Mouse (Mus musculus) liver, adult 2 months (tissue): ENCODE measurements around the gene Nccrp1. TPM values are rescaled to one million over a fixed set of nuclear protein-coding genes. Genes with fewer than 3 reads are reported as not detected.
"Not testable (repeated sequence)": the region's sequence is repeated elsewhere in the genome, so short reads cannot be mapped to it uniquely, and the experiment has no call there.

Experiments
- DNase-seq: peaks from one replicate; pipeline ENCODE4 v3.0.0-alpha.2; 2011; ENCODE audit warnings: low read depth, low spot score; ENCODE audit errors: extremely low read depth
- H3K27ac ChIP-seq: fragments of 200-500 bp; replicated peaks from 2 replicates; pipeline ENCODE4 v1.5.1; 2012; ENCODE audit warnings: low read depth, mild to moderate bottlenecking, control low read depth, inconsistent platforms, low read length; ENCODE audit not compliant: insufficient read depth
- H3K27me3 ChIP-seq: fragments of 200-500 bp; 2 replicates; pipeline ENCODE4 v1.6.1; 2012; ENCODE audit warnings: mild to moderate bottlenecking, moderate library complexity, low read length, inconsistent platforms; ENCODE audit not compliant: control insufficient read depth, insufficient read depth
- H3K36me3 ChIP-seq: fragments of 200-500 bp; 2 replicates; pipeline ENCODE4 v1.6.1; 2012; ENCODE audit warnings: low read length, inconsistent platforms; ENCODE audit not compliant: control insufficient read depth, insufficient read depth
- H3K4me1 ChIP-seq: fragments of 200-500 bp; 2 replicates; pipeline ENCODE4 v1.6.1; 2011; ENCODE audit warnings: low read length; ENCODE audit not compliant: control insufficient read depth, insufficient read depth
- H3K4me3 ChIP-seq: fragments of 200-500 bp; 2 replicates; pipeline ENCODE4 v1.5.1; 2011; ENCODE audit warnings: low read depth, mild to moderate bottlenecking, control low read depth, low read length, moderate library complexity; ENCODE audit not compliant: insufficient read depth
- H3K79me2 ChIP-seq: fragments of 200-500 bp; 2 replicates; pipeline ENCODE4 v1.6.1; 2012; ENCODE audit warnings: inconsistent platforms, mild to moderate bottlenecking, low read length, moderate library complexity; ENCODE audit not compliant: control insufficient read depth, insufficient read depth
- H3K9ac ChIP-seq: fragments of 200-500 bp; 2 replicates; pipeline ENCODE4 v1.6.1; 2012; ENCODE audit warnings: low read depth, mild to moderate bottlenecking, control low read depth, inconsistent platforms, low read length
- CTCF ChIP-seq: fragments of 200-500 bp; IDR thresholded peaks from 2 replicates; pipeline ENCODE4 v1.5.1; 2011; ENCODE audit warnings: low read depth, low read length, control low read depth
- POLR2A ChIP-seq: fragments of 200-500 bp; IDR thresholded peaks from 2 replicates; pipeline ENCODE4 v1.6.1; 2011; ENCODE audit warnings: low read length, control low read depth; ENCODE audit not compliant: insufficient read depth; ENCODE audit errors: extremely low read depth
- WGBS: fragments of 180-500 bp; shearing (Covaris S2); methylation state at CpG from one replicate; pipeline ENCODE4 v1.1.7; 2018; 5-methylcytosine and 5-hydroxymethylcytosine counted together
- polyA plus RNA-seq: library from polyadenylated mRNA; depleted of rRNA; stranded (reverse); fragments of >200 nt; gene quantifications from 2 replicates; pipeline ENCODE4 v1.2.3, GENCODE M21; 2012
- total RNA-seq: library from RNA; depleted of rRNA; stranded (reverse); fragments of >200 nt; gene quantifications from 2 replicates; pipeline ENCODE4 v1.2.3, GENCODE M21; 2014

Gene Nccrp1
- total and polyA plus RNA-seq, 2 experiments, result 0.05 TPM; not detected in 1

DNA sequence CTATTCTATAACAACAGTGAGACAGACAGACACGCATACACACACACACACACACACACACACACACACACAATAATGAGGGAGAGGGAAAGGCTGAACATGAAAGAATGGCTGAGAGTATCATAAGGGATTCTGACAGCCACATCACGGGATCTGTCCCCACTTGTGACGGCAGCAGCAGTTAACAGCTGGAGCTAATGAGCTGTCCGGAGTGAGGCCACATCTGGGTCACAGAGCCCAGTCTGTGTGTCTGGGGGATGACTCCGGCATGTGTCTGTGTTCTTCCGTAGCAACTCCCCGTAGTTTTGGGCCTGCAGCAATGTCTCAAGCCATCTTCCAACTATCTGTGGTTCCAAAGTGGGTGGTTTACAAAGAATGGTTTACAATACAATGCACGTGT is 15.0 kb downstream of the Nccrp1 start:
- no peak overlapping the region for H3K9ac ChIP-seq

DNA sequence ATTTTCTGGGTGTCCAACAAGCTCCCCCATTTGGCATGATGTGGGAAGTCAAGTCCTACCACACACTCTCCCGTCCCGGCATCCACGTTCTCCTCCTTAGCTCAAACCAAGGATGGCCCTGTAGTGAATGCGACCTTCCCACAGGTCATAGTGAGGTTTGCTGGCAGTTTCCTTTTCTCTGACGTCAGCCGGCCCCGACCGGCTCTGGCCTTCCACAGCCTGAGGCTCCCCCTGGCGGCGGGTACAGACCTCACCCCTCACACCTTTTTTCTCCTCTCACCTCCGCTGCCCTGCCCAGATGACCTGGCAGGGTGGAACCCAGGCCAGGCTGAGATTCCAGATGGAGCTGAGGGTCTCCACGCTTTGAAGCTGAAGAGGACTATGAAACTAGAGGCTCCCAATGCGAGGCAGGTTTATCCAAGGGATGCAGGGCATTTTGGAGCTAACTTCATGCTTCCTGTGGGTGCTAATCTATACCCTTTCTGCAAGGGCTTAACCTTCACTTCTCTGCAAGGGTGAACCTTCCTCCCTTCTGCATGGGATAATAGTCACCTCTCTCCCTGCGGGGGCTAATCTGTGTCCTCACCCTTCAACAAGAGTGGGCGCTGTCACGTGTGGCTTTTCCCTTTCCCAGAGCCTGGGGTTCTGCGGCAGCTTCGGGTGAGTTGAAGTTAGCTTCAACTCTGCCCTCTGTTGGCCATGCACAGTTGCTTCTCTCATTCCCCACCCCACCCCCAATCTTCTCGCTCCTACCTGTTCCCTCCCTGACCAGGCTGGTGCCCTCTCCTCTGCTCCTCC is 18.9 kb downstream of the Nccrp1 start:
- Histone ChIP-seq H3K9ac (no peak overlapping the region), H3K4me3 (no peak overlapping the region), H3K27ac (no peak overlapping the region), H3K4me1 (no peaks in the 10 kb centered on the region), H3K27me3 (no peaks in the 10 kb centered on the region), H3K79me2 (no peaks in the 10 kb centered on the region), H3K36me3 (no peaks in the 10 kb centered on the region)
- WGBS, result 8% methylated on average over 19 of the region's 19 CpGs
- TF ChIP-seq POLR2A, result no peak
- peak; percentile 91 for TF ChIP-seq CTCF
- peak; percentile 43 for DNase-seq

More for the DNA sequence above, 15.0 kb downstream of the Nccrp1 start:
- no peak for DNase-seq
- no peak overlapping the region for H3K27ac ChIP-seq
- no peaks in the 10 kb centered on the region for H3K36me3 ChIP-seq
- no peaks in the 10 kb centered on the region for H3K4me1 ChIP-seq
- H3K4me3 ChIP-seq, result no peak overlapping the region
- 84% methylated on average over 8 of the region's 8 CpGs for WGBS
- H3K79me2 ChIP-seq, result no peaks in the 10 kb centered on the region
- TF ChIP-seq POLR2A (no peak), CTCF (no peak)
- H3K27me3 ChIP-seq, result no peaks in the 10 kb centered on the region

DNA sequence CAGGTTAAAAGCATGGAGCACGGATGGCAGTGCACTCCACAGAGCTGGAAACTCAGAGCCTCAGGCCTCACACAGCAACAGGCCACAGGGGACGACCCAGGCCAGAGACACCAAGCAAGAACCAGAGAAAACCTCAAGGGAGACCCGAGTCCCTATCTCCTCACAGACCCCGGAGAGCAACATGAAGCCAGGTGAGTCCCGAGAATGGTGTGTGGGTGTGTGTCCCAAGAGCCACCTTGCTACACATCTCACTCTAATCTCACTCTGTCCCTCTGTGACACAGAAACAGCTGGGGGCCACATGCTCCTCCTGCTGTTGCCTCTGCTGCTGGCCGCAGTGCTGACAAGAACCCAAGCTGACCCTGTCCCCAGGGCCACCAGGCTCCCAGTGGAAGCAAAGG is 24.5 kb downstream of the Nccrp1 start, which contains the start of gene Ifnl3:
Gene Ifnl3 (plus strand): TSS at position 301 of the 400 bp plus-strand sequence.
- WGBS, result 74% methylated on average over 5 of the region's 6 CpGs
- H3K4me1 ChIP-seq, result not testable (repeated sequence)

DNA sequence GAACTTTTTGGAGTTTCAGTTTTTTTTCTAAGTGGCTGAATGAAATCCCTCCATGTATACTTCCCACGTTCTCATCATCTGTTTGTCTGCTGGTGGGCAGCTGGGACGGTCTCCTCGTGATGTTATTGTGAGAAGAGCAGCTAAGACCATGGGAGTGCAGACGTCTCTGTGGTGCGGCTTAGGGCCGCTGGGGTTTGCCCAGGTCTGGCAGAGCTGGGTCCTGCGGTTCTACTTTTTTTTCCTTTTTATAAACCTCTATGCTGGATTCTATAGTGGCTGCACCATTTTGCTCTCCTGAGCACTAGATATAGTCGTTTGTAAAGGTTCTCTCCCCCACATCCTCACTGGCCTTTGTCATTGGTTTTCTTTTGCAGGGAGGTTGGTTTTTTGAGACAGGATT is 35.6 kb downstream of the Nccrp1 start:
- TF ChIP-seq POLR2A, result no peak
- no peak for TF ChIP-seq CTCF
- H3K27ac ChIP-seq, result no peak overlapping the region
- H3K36me3 ChIP-seq, result no peaks in the 10 kb centered on the region
- H3K79me2 ChIP-seq, result no peaks in the 10 kb centered on the region
- H3K4me3 ChIP-seq, result no peak overlapping the region
- H3K27me3 ChIP-seq, result no peaks in the 10 kb centered on the region
- no peaks in the 10 kb centered on the region for H3K4me1 ChIP-seq
- H3K9ac ChIP-seq, result no peak overlapping the region
- 70% methylated on average over 8 of the region's 8 CpGs for WGBS
- DNase-seq, result no peak

More for the DNA sequence above, 24.5 kb downstream of the Nccrp1 start, which contains the start of gene Ifnl3:
- H3K4me3 ChIP-seq, H3K9ac ChIP-seq, H3K79me2 ChIP-seq, H3K36me3 ChIP-seq, H3K27ac ChIP-seq, DNase-seq, H3K27me3 ChIP-seq: not testable (repeated sequence)

DNA sequence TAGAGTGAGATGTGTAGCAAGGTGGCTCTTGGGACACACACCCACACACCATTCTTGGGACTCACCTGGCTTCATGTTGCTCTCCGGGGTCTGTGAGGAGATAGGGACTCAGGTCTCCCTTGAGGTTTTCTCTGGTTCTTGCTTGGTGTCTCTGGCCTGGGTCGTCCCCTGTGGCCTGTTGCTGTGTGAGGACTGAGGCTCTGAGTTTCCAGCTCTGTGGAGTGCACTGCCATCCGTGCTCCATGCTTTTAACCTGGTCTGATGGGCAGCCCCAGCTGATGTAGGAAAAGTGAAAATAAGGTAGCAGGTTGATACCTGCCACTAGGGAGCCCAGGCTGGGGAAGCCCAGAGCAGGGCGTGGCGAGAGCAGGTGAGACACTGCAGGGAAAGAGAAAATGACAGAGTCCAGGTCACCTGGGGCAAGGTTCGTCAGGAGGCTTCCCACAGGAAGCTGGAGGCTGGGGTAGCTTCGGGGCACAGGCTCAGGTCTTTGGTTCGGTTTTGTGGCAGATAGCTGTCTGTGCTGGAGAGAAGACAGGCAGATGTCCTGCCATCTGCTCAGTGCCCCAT is 36.6 kb downstream of the Nccrp1 start, which contains the start of gene Ifnl2:
Gene Ifnl2 (minus strand): TSS at position 51 of the 570 bp plus-strand sequence.
- H3K79me2 ChIP-seq, DNase-seq, H3K4me3 ChIP-seq, H3K27ac ChIP-seq, H3K36me3 ChIP-seq, H3K27me3 ChIP-seq, H3K4me1 ChIP-seq, H3K9ac ChIP-seq: not testable (repeated sequence)
- 57% methylated on average over 8 of the region's 8 CpGs for WGBS

DNA sequence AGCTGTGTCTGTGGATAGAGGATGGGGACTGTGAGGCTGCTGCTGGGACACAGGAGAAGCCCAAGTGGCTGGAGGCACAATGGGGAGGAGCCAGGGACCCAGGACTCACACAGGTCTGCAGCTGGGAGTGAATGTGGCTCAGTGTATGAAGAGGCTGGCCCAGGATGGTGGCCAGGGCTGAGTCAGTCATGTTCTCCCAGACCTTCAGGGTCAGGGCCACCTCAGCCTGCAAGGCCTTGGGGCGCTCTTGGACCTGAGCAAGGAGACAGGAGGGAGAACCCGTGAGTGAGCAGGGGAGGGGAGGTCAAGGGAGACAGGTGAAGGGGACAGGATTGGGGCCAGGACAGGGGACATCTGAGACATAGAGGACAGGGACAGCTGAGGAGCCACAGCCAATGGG is 37.9 kb downstream of the Nccrp1 start:
- not testable (repeated sequence) for H3K4me1 ChIP-seq

More for the DNA sequence above, 37.9 kb downstream of the Nccrp1 start:
- H3K4me3 ChIP-seq, H3K36me3 ChIP-seq, H3K27ac ChIP-seq, H3K9ac ChIP-seq, H3K27me3 ChIP-seq, H3K79me2 ChIP-seq, DNase-seq: not testable (repeated sequence)
- 78% methylated on average over 2 of the region's 2 CpGs for WGBS
